Mouse (Mus musculus): ENCODE results near the gene Tmem184a. TPM values are rescaled to one million over a fixed set of nuclear protein-coding genes. Genes with fewer than 3 reads are reported as not detected.
A peak's percentile ranks its signal among the peaks of the same experiment; 100 is the strongest.

Tmem184a gene
- polyA plus RNA-seq, 1 experiment, result 7.2 TPM

DNA sequence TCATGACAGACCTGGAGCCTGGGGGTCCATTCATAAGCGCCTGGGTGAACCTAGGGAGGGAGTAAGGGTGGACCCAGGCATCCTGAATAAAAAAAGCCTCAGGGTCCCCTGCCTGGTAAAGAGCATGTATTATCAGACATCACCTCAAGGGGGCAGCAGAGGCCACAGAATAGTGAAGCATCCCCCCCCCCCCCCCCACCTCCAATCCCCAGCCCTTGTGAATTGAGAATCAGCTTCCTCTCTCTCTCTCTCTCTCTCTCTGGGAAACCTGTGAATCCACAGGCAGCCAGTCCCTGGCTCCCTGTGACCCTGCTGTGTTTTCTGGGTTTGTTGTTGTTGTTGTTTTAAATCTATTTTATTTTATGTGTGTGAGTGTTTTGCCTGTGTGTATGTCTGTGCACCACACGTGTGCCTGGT is 18.8 kb upstream of the Tmem184a start:
- Histone ChIP-seq H3K27me3 (ENCODE audit: control insufficient read depth, insufficient read depth, insufficient read length) (peaks cover 18% of the 10 kb centered on the region), H3K4me3 (no peak overlapping the region), H3ac (ENCODE audit: control insufficient read depth, insufficient read length) (no peak overlapping the region), H3K36me3 (ENCODE audit: control insufficient read depth, insufficient read depth) (no peaks in the 10 kb centered on the region), H3K79me2 (ENCODE audit: control insufficient read depth, insufficient read depth) (no peaks in the 10 kb centered on the region), H3K4me2 (ENCODE audit: low read depth) (no peak overlapping the region)
- no peak for TF ChIP-seq MYOD1 (IDR thresholded peaks at IDR 0.05; ENCODE audit: control insufficient read depth in 1 of 3, insufficient read length in 2 of 3, low read depth in 2 of 3)
- TF ChIP-seq TCF12 (IDR thresholded peaks at IDR 0.05; ENCODE audit: insufficient read depth, poor library complexity, severe bottlenecking), result no peak
- no peak for TF ChIP-seq USF1 (IDR thresholded peaks at IDR 0.05; ENCODE audit: low read depth)
- TF ChIP-seq MAX (IDR thresholded peaks at IDR 0.05; ENCODE audit: low read depth), result no peak
- TF ChIP-seq E2F4 (IDR thresholded peaks at IDR 0.05; ENCODE audit: insufficient read depth), result no peak
- no peak for TF ChIP-seq MYOG (IDR thresholded peaks at IDR 0.05; ENCODE audit: control insufficient read depth in 1 of 3, insufficient read depth in 1 of 3, insufficient read length in 2 of 3, low read depth in 2 of 3)
- TF ChIP-seq TCF3 (IDR thresholded peaks at IDR 0.05; ENCODE audit: insufficient read length, low read depth), result no peak
- no peak for TF ChIP-seq REST (IDR thresholded peaks at IDR 0.05; ENCODE audit: insufficient read depth, insufficient read length)
- no peak for TF ChIP-seq SRF (IDR thresholded peaks at IDR 0.05; ENCODE audit: control insufficient read depth, insufficient read length, low read depth)
- no peak for TF ChIP-seq POLR2A (IDR thresholded peaks at IDR 0.05; ENCODE audit: insufficient read length, low read depth)
- TF ChIP-seq CEBPB (IDR thresholded peaks at IDR 0.05; ENCODE audit: insufficient read depth, poor library complexity, severe bottlenecking), result no peak
- TF ChIP-seq POLR2AphosphoS2 (IDR thresholded peaks at IDR 0.05; ENCODE audit: insufficient read length, low read depth), result no peak

DNA sequence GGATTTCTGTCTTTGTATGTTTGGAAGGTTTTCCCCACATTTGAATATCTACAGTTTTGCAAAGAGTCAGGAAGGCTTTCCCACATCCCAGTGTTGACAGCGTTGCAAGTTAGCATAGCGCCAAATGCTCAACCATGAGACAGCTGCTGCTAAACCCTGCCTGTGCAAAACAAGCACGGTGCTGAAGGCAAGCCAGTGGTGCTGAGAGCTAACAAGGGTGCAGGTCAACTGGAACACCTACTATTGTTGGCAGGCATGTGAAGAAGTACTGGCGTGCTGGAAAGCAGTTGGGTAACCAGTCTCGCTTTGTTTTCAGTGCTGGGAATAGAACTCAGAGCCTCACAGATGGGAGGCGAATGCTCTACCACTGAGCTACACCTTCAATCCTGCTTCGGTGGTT is 16.0 kb upstream of the Tmem184a start:
- Histone ChIP-seq H3K36me3 (ENCODE audit: control insufficient read depth, insufficient read depth) (no peaks in the 10 kb centered on the region), H3K4me2 (ENCODE audit: low read depth) (no peak overlapping the region), H3K4me3 (no peak overlapping the region), H3K79me2 (ENCODE audit: control insufficient read depth, insufficient read depth) (no peaks in the 10 kb centered on the region), H3K27me3 (ENCODE audit: control insufficient read depth, insufficient read depth, insufficient read length) (peaks cover 18% of the 10 kb centered on the region), H3ac (ENCODE audit: control insufficient read depth, insufficient read length) (no peak overlapping the region)
- TF ChIP-seq REST (IDR thresholded peaks at IDR 0.05; ENCODE audit: insufficient read depth, insufficient read length) (no peak), USF1 (IDR thresholded peaks at IDR 0.05; ENCODE audit: low read depth) (no peak), TCF12 (IDR thresholded peaks at IDR 0.05; ENCODE audit: insufficient read depth, poor library complexity, severe bottlenecking) (no peak), SRF (IDR thresholded peaks at IDR 0.05; ENCODE audit: control insufficient read depth, insufficient read length, low read depth) (no peak), CEBPB (IDR thresholded peaks at IDR 0.05; ENCODE audit: insufficient read depth, poor library complexity, severe bottlenecking) (no peak), MYOG (IDR thresholded peaks at IDR 0.05; ENCODE audit: control insufficient read depth in 1 of 3, insufficient read depth in 1 of 3, insufficient read length in 2 of 3, low read depth in 2 of 3) (peak in 1 of 3 experiments; percentile 5), E2F4 (IDR thresholded peaks at IDR 0.05; ENCODE audit: insufficient read depth) (no peak), MYOD1 (IDR thresholded peaks at IDR 0.05; ENCODE audit: control insufficient read depth in 1 of 3, insufficient read length in 2 of 3, low read depth in 2 of 3) (peak in 1 of 3 experiments; percentile 6), TCF3 (IDR thresholded peaks at IDR 0.05; ENCODE audit: insufficient read length, low read depth) (no peak)

DNA sequence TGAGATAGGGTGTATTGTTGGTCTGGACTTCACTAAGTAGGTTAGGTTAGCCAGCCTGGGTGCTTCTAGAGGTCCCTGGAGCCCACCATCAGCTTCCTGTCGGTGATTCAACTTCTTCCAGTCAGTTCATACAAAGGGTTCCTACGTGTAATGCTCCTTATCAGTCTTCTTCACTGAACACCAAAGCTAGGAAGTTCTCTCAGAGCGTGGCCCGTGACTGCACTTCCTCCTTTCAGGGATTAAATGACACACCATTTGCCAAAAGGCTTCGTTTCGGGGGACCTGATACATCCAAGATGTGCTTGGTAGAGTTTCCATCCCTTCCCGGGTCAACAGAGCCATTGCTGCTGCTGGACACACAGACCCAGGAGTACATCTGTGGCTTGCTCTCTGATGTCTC is 12.4 kb upstream of the Tmem184a start:
- Histone ChIP-seq H3K36me3 (ENCODE audit: control insufficient read depth, insufficient read depth) (no peaks in the 10 kb centered on the region), H3K79me2 (ENCODE audit: control insufficient read depth, insufficient read depth) (no peaks in the 10 kb centered on the region), H3K4me3 (no peak overlapping the region), H3K4me2 (ENCODE audit: low read depth) (no peak overlapping the region), H3K27me3 (ENCODE audit: control insufficient read depth, insufficient read depth, insufficient read length) (peaks cover 18% of the 10 kb centered on the region), H3ac (ENCODE audit: control insufficient read depth, insufficient read length) (no peak overlapping the region)
- TF ChIP-seq MAX (IDR thresholded peaks at IDR 0.05; ENCODE audit: low read depth), result no peak
- TF ChIP-seq TCF12 (IDR thresholded peaks at IDR 0.05; ENCODE audit: insufficient read depth, poor library complexity, severe bottlenecking), result no peak
- TF ChIP-seq POLR2A (IDR thresholded peaks at IDR 0.05; ENCODE audit: insufficient read length, low read depth), result no peak
- no peak for TF ChIP-seq E2F4 (IDR thresholded peaks at IDR 0.05; ENCODE audit: insufficient read depth)
- no peak for TF ChIP-seq USF1 (IDR thresholded peaks at IDR 0.05; ENCODE audit: low read depth)
- TF ChIP-seq MYOD1 (IDR thresholded peaks at IDR 0.05; ENCODE audit: control insufficient read depth in 1 of 3, insufficient read length in 2 of 3, low read depth in 2 of 3), result no peak
- TF ChIP-seq SRF (IDR thresholded peaks at IDR 0.05; ENCODE audit: control insufficient read depth, insufficient read length, low read depth), result no peak
- TF ChIP-seq REST (IDR thresholded peaks at IDR 0.05; ENCODE audit: insufficient read depth, insufficient read length), result no peak
- no peak for TF ChIP-seq MYOG (IDR thresholded peaks at IDR 0.05; ENCODE audit: control insufficient read depth in 1 of 3, insufficient read depth in 1 of 3, insufficient read length in 2 of 3, low read depth in 2 of 3)
- no peak for TF ChIP-seq TCF3 (IDR thresholded peaks at IDR 0.05; ENCODE audit: insufficient read length, low read depth)
- TF ChIP-seq POLR2AphosphoS2 (IDR thresholded peaks at IDR 0.05; ENCODE audit: insufficient read length, low read depth), result no peak
- TF ChIP-seq CEBPB (IDR thresholded peaks at IDR 0.05; ENCODE audit: insufficient read depth, poor library complexity, severe bottlenecking), result no peak

DNA sequence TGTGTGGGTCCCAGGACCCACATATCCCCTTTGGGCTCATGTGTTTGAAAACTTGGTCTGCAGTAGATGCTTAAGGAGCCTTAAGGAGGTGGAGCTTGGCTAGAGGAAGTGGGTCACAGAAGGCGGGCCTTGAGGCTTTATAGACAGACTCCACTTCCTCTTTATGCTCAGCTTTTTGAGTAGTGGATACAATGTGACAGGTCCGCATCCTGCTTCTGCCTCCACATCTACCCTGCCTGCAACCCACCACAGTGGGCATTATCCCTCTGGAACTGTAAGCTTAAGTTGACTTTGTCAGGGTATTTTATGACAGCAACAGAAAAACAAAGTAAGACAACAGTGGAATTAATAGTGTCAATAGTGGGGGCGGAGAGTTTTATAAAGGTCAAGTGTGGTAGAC is 11.0 kb upstream of the Tmem184a start:
- Histone ChIP-seq H3K36me3 (ENCODE audit: control insufficient read depth, insufficient read depth) (no peaks in the 10 kb centered on the region), H3K27me3 (ENCODE audit: control insufficient read depth, insufficient read depth, insufficient read length) (peaks cover 8% of the 10 kb centered on the region), H3ac (ENCODE audit: control insufficient read depth, insufficient read length) (no peak overlapping the region), H3K79me2 (ENCODE audit: control insufficient read depth, insufficient read depth) (peaks cover 8% of the 10 kb centered on the region), H3K4me3 (no peak overlapping the region), H3K4me2 (ENCODE audit: low read depth) (peak overlapping the region; percentile 6)
- TF ChIP-seq TCF12 (IDR thresholded peaks at IDR 0.05; ENCODE audit: insufficient read depth, poor library complexity, severe bottlenecking), result no peak
- TF ChIP-seq E2F4 (IDR thresholded peaks at IDR 0.05; ENCODE audit: insufficient read depth), result no peak
- no peak for TF ChIP-seq REST (IDR thresholded peaks at IDR 0.05; ENCODE audit: insufficient read depth, insufficient read length)
- no peak for TF ChIP-seq MYOD1 (IDR thresholded peaks at IDR 0.05; ENCODE audit: control insufficient read depth in 1 of 3, insufficient read length in 2 of 3, low read depth in 2 of 3)
- no peak for TF ChIP-seq SRF (IDR thresholded peaks at IDR 0.05; ENCODE audit: control insufficient read depth, insufficient read length, low read depth)
- TF ChIP-seq MYOG (IDR thresholded peaks at IDR 0.05; ENCODE audit: control insufficient read depth in 1 of 3, insufficient read depth in 1 of 3, insufficient read length in 2 of 3, low read depth in 2 of 3), result no peak
- no peak for TF ChIP-seq POLR2A (IDR thresholded peaks at IDR 0.05; ENCODE audit: insufficient read length, low read depth)
- no peak for TF ChIP-seq POLR2AphosphoS2 (IDR thresholded peaks at IDR 0.05; ENCODE audit: insufficient read length, low read depth)
- no peak for TF ChIP-seq MAX (IDR thresholded peaks at IDR 0.05; ENCODE audit: low read depth)
- TF ChIP-seq CEBPB (IDR thresholded peaks at IDR 0.05; ENCODE audit: insufficient read depth, poor library complexity, severe bottlenecking), result no peak
- no peak for TF ChIP-seq USF1 (IDR thresholded peaks at IDR 0.05; ENCODE audit: low read depth)
- TF ChIP-seq TCF3 (IDR thresholded peaks at IDR 0.05; ENCODE audit: insufficient read length, low read depth), result no peak

Measured in myocyte (in vitro differentiated cells).